Comparison of ENCODE assay signal across 16 mouse cellular contexts in genomic region chr5:3380692-3381233, GRCm38 (mm10). TPM values are rescaled to one million over a fixed set of nuclear protein-coding genes. Genes with fewer than 3 reads are reported as not detected.
DNase-seq lines count a peak whose midpoint lies in the region; ATAC-seq and TF ChIP-seq lines count a peak whose summit lies in the region.
"Had no signal": no experiment of that assay in that cellular context is flagged by ENCODE, and none has a peak within 500 bp of the region (broad histone marks: within the 10 kb centered on the region; RNA-seq: fewer than 3 reads in every experiment).

No protein-coding gene starts in this region.

- H3K4me2 ChIP-seq in intestine, embryonic 15.5 days (replicated peaks), result no peak overlapping the region
- H3K4me2 ChIP-seq in intestine, postnatal 0 days (replicated peaks; ENCODE audit: low read depth), result no peak overlapping the region
- H3K4me2 ChIP-seq in heart, embryonic 16.5 days (ENCODE audit: low read depth, low read length), result no peak overlapping the region
- H3K4me2 ChIP-seq: embryonic facial prominence, embryonic 13.5 days; forebrain, embryonic 13.5 days; midbrain, embryonic 15.5 days had no signal

- ATAC-seq in frontal cortex, adult (ENCODE audit: low TSS enrichment), result peak; percentile 44; the same call in 1 of the 2 replicates
- 0 out of 2 replicates have a peak, but pooled peaks have one; percentile 22 for ATAC-seq in intestine, embryonic 15.5 days
- ATAC-seq in intestine, postnatal 0 days, result no peak
- no peak for ATAC-seq in heart, embryonic 16.5 days (replicated peaks; ENCODE audit: extremely low read depth, insufficient read depth, low FRiP score)
- ATAC-seq: forebrain, embryonic 13.5 days; midbrain, embryonic 15.5 days had no signal

- no peak overlapping the region for H3K9ac ChIP-seq in intestine, embryonic 15.5 days
- no peak overlapping the region for H3K9ac ChIP-seq in intestine, postnatal 0 days (ENCODE audit: low read depth, low read length)
- no peak overlapping the region for H3K9ac ChIP-seq in heart, embryonic 16.5 days (ENCODE audit: low read length)
- H3K9ac ChIP-seq: embryonic facial prominence, embryonic 13.5 days; forebrain, embryonic 13.5 days; midbrain, embryonic 15.5 days had no signal

- H3K4me3 ChIP-seq in intestine, embryonic 15.5 days (replicated peaks), result no peak overlapping the region
- no peak overlapping the region for H3K4me3 ChIP-seq in intestine, postnatal 0 days (ENCODE audit: low read depth, low read length)
- no peak overlapping the region for H3K4me3 ChIP-seq in heart, embryonic 16.5 days (ENCODE audit: low read length)
- H3K4me3 ChIP-seq: embryonic facial prominence, embryonic 13.5 days; forebrain, embryonic 13.5 days; layer of hippocampus, adult 2 months; midbrain, embryonic 15.5 days had no signal

- TF ChIP-seq CTCF in intestine, postnatal 0 days (IDR thresholded peaks at IDR 0.05; ENCODE audit: low read depth), result no peak

- no peak for DNase-seq in frontal cortex, postnatal 36 days (ENCODE audit: low spot score in 2 of 2)
- peak; percentile 19 for DNase-seq in A20 (ENCODE audit: low read depth, low spot score)
- no peak for DNase-seq in right cerebral cortex, postnatal 25 days
- DNase-seq in urinary bladder, postnatal 14 days (ENCODE audit: low spot score), result no peak
- DNase-seq: adrenal gland, adult 2 months; cerebellum, adult 18-20 months; liver; right cerebral cortex, adult 18-20 months had no signal

- no peaks in the 10 kb centered on the region for H3K9me3 ChIP-seq in intestine, embryonic 15.5 days
- H3K9me3 ChIP-seq in intestine, postnatal 0 days (ENCODE audit: control insufficient read depth), result no peaks in the 10 kb centered on the region
- H3K9me3 ChIP-seq in heart, embryonic 16.5 days (replicated peaks; ENCODE audit: control insufficient read depth, low read length), result no peaks in the 10 kb centered on the region
- H3K9me3 ChIP-seq: embryonic facial prominence, embryonic 13.5 days; forebrain, embryonic 13.5 days; midbrain, embryonic 15.5 days had no signal

- H3K27ac ChIP-seq in intestine, embryonic 15.5 days, result no peak overlapping the region
- H3K27ac ChIP-seq in intestine, postnatal 0 days (ENCODE audit: low read depth, low read length), result no peak overlapping the region
- H3K27ac ChIP-seq in heart, embryonic 16.5 days (ENCODE audit: low read length), result peak overlapping the region; percentile 83
- H3K27ac ChIP-seq: embryonic facial prominence, embryonic 13.5 days; forebrain, embryonic 13.5 days; layer of hippocampus, adult 2 months; midbrain, embryonic 15.5 days had no signal

- H3K27me3 ChIP-seq in intestine, embryonic 15.5 days (replicated peaks), result no peaks in the 10 kb centered on the region
- no peaks in the 10 kb centered on the region for H3K27me3 ChIP-seq in intestine, postnatal 0 days (replicated peaks; ENCODE audit: control insufficient read depth, insufficient read depth, low read length)
- no peaks in the 10 kb centered on the region for H3K27me3 ChIP-seq in heart, embryonic 16.5 days (ENCODE audit: control insufficient read depth, insufficient read depth, low read length)
- H3K27me3 ChIP-seq: embryonic facial prominence, embryonic 13.5 days; forebrain, embryonic 13.5 days; midbrain, embryonic 15.5 days had no signal

- H3K4me1 ChIP-seq in intestine, embryonic 15.5 days (replicated peaks), result 0 out of 2 replicates have a peak, but pooled peaks cover 2% of the 10 kb centered on the region
- peaks cover 5% of the 10 kb centered on the region; the same call in 1 of the 2 replicates for H3K4me1 ChIP-seq in intestine, postnatal 0 days (replicated peaks; ENCODE audit: control insufficient read depth, insufficient read depth, low read length)
- H3K4me1 ChIP-seq in heart, embryonic 16.5 days (ENCODE audit: control insufficient read depth, insufficient read depth, low read length), result peaks cover 38% of the 10 kb centered on the region
- H3K4me1 ChIP-seq: midbrain, embryonic 15.5 days had no signal

- no peaks in the 10 kb centered on the region for H3K36me3 ChIP-seq in intestine, embryonic 15.5 days
- H3K36me3 ChIP-seq in intestine, postnatal 0 days (ENCODE audit: control insufficient read depth, insufficient read depth), result no peaks in the 10 kb centered on the region
- no peaks in the 10 kb centered on the region for H3K36me3 ChIP-seq in heart, embryonic 16.5 days (ENCODE audit: control insufficient read depth, insufficient read depth)
- H3K36me3 ChIP-seq: embryonic facial prominence, embryonic 13.5 days; midbrain, embryonic 15.5 days had no signal

- WGBS in intestine, embryonic 15.5 days, result 67% methylated on average over 9 of the region's 9 CpGs
- WGBS in intestine, postnatal 0 days, result 67% methylated on average over 9 of the region's 9 CpGs
- 62% methylated on average over 9 of the region's 9 CpGs for WGBS in heart, embryonic 16.5 days

RNA-seq across cellular contexts. Expression of gene Cdk6, which starts 39.5 kb away (rescaled TPM):
- polyA plus RNA-seq in intestine, embryonic 15.5 days (2015; fragmentation: Nextera tagmentation; extraction: Ambion mirVana), result 30.1 and 32.6 TPM in 2 replicates
- polyA plus RNA-seq in intestine, postnatal 0 days (2015; fragmentation: Nextera tagmentation; extraction: Ambion mirVana), result 12.7 and 13.2 TPM in 2 replicates
- polyA plus RNA-seq in heart, embryonic 16.5 days (2015; fragmentation: Nextera tagmentation; extraction: Ambion mirVana), result 37.7 and 39.3 TPM in 2 replicates

Comparison
In these comparisons a context has a peak if more than half of its experiments do, and no peak if none do; other contexts are left out.
1. ATAC-seq: peak in frontal cortex, adult (single experiment) and intestine, embryonic 15.5 days (single experiment); none in intestine, postnatal 0 days (single experiment) and heart, embryonic 16.5 days (single experiment).